Mouse (Mus musculus) kidney, postnatal 0 days (tissue): ENCODE measurements around the gene Nckap1. TPM values are rescaled to one million over a fixed set of nuclear protein-coding genes. Genes with fewer than 3 reads are reported as not detected.
A peak's percentile ranks its signal among the peaks of the same experiment; 100 is the strongest.

Source experiments
- ATAC-seq: fragments of 200-750 bp; cut with Nextera tagmentation; replicated peaks from 2 replicates; pipeline ENCODE4 v1.8.0; 2017; ENCODE audit warnings: low read depth, moderate number of reproducible peaks, moderate TSS enrichment, moderate library complexity; ENCODE audit not compliant: low FRiP score
- DNase-seq: peaks from one replicate; pipeline ENCODE4 v3.0.0-alpha.2; 2016; ENCODE audit warnings: low spot score
- H3K27ac ChIP-seq: fragments of 300-500 bp; sonication (generic); 2 replicates; pipeline ENCODE4 v1.5.1; 2014; ENCODE audit warnings: mild to moderate bottlenecking
- H3K27me3 ChIP-seq: fragments of 300-500 bp; sonication (generic); 2 replicates; pipeline ENCODE4 v1.6.1; 2014; ENCODE audit warnings: low read length, mixed read lengths; ENCODE audit not compliant: insufficient read depth
- H3K36me3 ChIP-seq: fragments of 300-500 bp; sonication (generic); 2 replicates; pipeline ENCODE4 v1.6.1; 2014; ENCODE audit warnings: low read length, mixed read lengths; ENCODE audit not compliant: insufficient read depth
- H3K4me1 ChIP-seq: fragments of 300-500 bp; sonication (generic); replicated peaks from 2 replicates; pipeline ENCODE4 v1.6.1; 2014; ENCODE audit warnings: antibody characterized with exemption, low read length, mixed read lengths; ENCODE audit not compliant: insufficient read depth
- H3K4me2 ChIP-seq: fragments of 300-500 bp; sonication (generic); 2 replicates; pipeline ENCODE4 v1.6.1; 2014; ENCODE audit warnings: mild to moderate bottlenecking, low read length, moderate library complexity, mixed read lengths
- H3K4me3 ChIP-seq: fragments of 300-500 bp; sonication (generic); replicated peaks from 2 replicates; pipeline ENCODE4 v1.5.1; 2014; ENCODE audit warnings: low read depth, low read length
- H3K9ac ChIP-seq: fragments of 300-500 bp; sonication (generic); 2 replicates; pipeline ENCODE4 v1.6.1; 2014; ENCODE audit warnings: low read depth, low read length
- H3K9me3 ChIP-seq: fragments of 300-500 bp; sonication (generic); replicated peaks from 2 replicates; pipeline ENCODE4 v1.6.1; 2016; ENCODE audit warnings: low read length, inconsistent platforms, mixed read lengths
- CTCF ChIP-seq: IDR thresholded peaks from 2 replicates; pipeline ENCODE4 v1.5.1; 2016; ENCODE audit warnings: antibody characterized with exemption, low read depth, mild to moderate bottlenecking, moderate library complexity
- WGBS: fragments of 180-500 bp; shearing (Covaris S2); extraction: QIAGEN DNeasy Blood & Tissue Kit; methylation state at CpG from one replicate; pipeline ENCODE4 v1.1.7; 2014; 5-methylcytosine and 5-hydroxymethylcytosine counted together
- polyA plus RNA-seq: library from polyadenylated mRNA; unstranded; fragments of >200 nt; fragmentation: Nextera tagmentation; extraction: Ambion mirVana; gene quantifications from 2 replicates; pipeline ENCODE4 v1.2.1, GENCODE M21; 2015

The Nckap1 gene
- polyA plus RNA-seq, 1 experiment from 2014 or later: 55.3 TPM

GRCm38 (mm10) chr2:80561478-80561877, 19.7 kb downstream of the Nckap1 start:
- Histone ChIP-seq H3K9me3 (no peaks in the 10 kb centered on the region), H3K4me1 (no peaks in the 10 kb centered on the region), H3K27me3 (no peaks in the 10 kb centered on the region), H3K9ac (no peak overlapping the region), H3K4me3 (no peak overlapping the region), H3K4me2 (no peak overlapping the region), H3K27ac (no peak overlapping the region), H3K36me3 (no peaks in the 10 kb centered on the region; the same call in 1 of the 2 replicates)
- DNase-seq: no peak
- TF ChIP-seq CTCF: no peak
- 75% methylated on average over 3 of the region's 3 CpGs for WGBS
- no peak for ATAC-seq

DNA sequence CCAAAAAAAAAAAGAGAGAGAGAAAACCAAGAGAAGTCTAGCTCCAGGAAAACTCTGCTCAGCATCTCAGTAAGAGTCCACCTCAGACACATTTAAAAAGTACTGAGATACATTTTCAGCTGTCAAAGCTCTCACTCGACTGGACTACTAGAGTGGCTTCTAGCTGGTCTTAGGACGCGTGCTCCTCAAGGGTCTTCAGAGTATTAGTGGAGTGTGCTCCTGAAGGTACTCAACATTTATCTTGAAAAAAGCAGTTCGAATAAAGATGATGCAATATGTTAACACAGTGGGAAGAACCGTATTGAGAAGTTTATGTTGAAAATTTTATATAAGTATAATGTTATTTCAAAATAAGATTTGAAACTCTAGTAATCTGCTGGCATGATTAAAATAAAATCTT, 20.4 kb downstream of the Nckap1 start:
- no peaks in the 10 kb centered on the region for H3K4me1 ChIP-seq
- no peak for TF ChIP-seq CTCF
- 91% methylated on average over 5 of the region's 5 CpGs for WGBS
- no peak for ATAC-seq
- H3K27ac ChIP-seq: no peak overlapping the region
- H3K9me3 ChIP-seq: no peaks in the 10 kb centered on the region
- H3K4me3 ChIP-seq: no peak overlapping the region
- H3K4me2 ChIP-seq: no peak overlapping the region
- no peak overlapping the region for H3K9ac ChIP-seq
- no peaks in the 10 kb centered on the region for H3K27me3 ChIP-seq
- no peak for DNase-seq
- H3K36me3 ChIP-seq: no peaks in the 10 kb centered on the region; the same call in 1 of the 2 replicates

- Histone ChIP-seq H3K4me2 (no peak overlapping the region), H3K27ac (no peak overlapping the region), H3K9ac (no peak overlapping the region), H3K27me3 (no peaks in the 10 kb centered on the region), H3K36me3 (no peaks in the 10 kb centered on the region; the same call in 1 of the 2 replicates), H3K9me3 (no peaks in the 10 kb centered on the region), H3K4me3 (no peak overlapping the region), H3K4me1 (no peaks in the 10 kb centered on the region)
- 78% methylated on average over 5 of the region's 5 CpGs for WGBS
- no peak for TF ChIP-seq CTCF
- DNase-seq: no peak
- ATAC-seq: no peak
These were observed 21.5 kb downstream of the Nckap1 start for GRCm38 (mm10) chr2:80559655-80560054.

DNA sequence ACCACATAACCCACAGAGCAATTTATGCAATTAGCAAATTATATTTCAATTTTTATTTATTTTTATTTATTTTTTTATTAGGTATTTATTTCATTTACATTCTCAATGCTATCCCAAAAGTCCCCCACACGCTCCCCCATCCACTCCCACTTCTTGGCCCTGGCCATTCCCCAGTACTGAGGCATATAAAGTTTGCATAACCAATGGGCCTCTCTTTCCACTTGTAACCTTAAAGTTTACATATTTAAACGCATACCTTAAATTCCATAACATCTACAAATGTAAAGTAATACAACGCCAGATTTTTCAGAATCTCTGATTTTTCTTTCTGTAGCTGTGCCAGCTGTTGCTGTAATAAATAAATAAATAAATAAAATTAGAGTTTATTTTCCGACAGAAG, 26.7 kb downstream of the Nckap1 start:
- no peak overlapping the region for H3K4me3 ChIP-seq
- H3K27me3 ChIP-seq: no peaks in the 10 kb centered on the region
- ATAC-seq: no peak
- H3K27ac ChIP-seq: no peak overlapping the region
- H3K9me3 ChIP-seq: no peaks in the 10 kb centered on the region
- H3K4me1 ChIP-seq: no peaks in the 10 kb centered on the region
- TF ChIP-seq CTCF: no peak
- WGBS: 62% methylated on average over 4 of the region's 4 CpGs
- no peak overlapping the region for H3K4me2 ChIP-seq
- peaks cover 22% of the 10 kb centered on the region for H3K36me3 ChIP-seq
- DNase-seq: peak; percentile 10
- no peak overlapping the region for H3K9ac ChIP-seq

DNA sequence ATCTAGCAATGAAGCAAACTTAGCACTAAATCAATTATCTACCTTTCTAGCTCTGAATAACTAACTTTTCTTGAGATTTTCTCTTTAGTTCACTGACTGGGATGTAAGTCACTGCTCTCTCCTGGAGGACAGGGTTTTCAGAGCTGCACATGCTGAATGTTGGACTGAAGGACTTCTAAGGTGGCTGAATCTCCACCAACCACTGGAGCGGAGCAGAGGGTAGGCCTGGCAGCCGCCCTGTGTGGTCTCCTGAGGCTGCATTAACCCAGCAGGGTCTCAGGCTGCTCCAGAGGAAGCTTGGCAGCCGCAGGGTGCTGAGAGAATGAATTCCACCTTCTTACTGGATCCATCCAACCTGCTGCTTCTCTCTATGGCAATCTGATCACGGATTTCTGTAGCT, 31.5 kb downstream of the Nckap1 start:
- TF ChIP-seq CTCF: no peak
- no peak overlapping the region for H3K27ac ChIP-seq
- no peak overlapping the region for H3K4me2 ChIP-seq
- ATAC-seq (no peak), DNase-seq (no peak)
- H3K4me1 ChIP-seq: no peaks in the 10 kb centered on the region
- 87% methylated on average over 4 of the region's 4 CpGs for WGBS
- no peak overlapping the region for H3K9ac ChIP-seq
- H3K36me3 ChIP-seq: peaks cover 25% of the 10 kb centered on the region
- H3K27me3 ChIP-seq: no peaks in the 10 kb centered on the region
- no peak overlapping the region for H3K4me3 ChIP-seq
- no peaks in the 10 kb centered on the region for H3K9me3 ChIP-seq

- Histone ChIP-seq H3K27ac (no peak overlapping the region), H3K4me1 (no peaks in the 10 kb centered on the region), H3K9me3 (no peaks in the 10 kb centered on the region), H3K36me3 (peaks cover 26% of the 10 kb centered on the region), H3K27me3 (no peaks in the 10 kb centered on the region), H3K4me2 (no peak overlapping the region), H3K9ac (no peak overlapping the region), H3K4me3 (no peak overlapping the region)
- no peak for ATAC-seq
- WGBS: 92% methylated on average over 1 of the region's 1 CpGs
- DNase-seq: no peak
- no peak for TF ChIP-seq CTCF
These were observed 33.3 kb downstream of the Nckap1 start for GRCm38 (mm10) chr2:80547901-80548300.

DNA sequence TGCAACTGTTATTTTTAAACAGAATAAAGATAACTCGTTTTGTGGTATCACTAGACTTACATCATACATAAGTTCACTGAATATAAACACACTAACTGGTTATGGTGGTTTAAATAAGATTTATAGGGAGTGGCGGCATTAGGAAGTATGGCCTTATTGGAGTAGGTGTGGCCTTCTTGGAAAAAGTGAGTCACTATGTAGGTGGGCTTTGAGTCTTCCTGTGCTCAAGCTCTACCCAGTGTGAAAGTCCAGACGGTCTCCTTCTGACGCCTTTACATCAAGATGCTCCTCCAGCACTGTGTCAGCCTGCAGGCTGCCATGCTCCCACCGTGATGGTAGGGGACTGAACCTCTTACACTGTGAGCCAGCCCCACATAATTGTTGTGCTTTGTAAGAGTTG, 38.4 kb downstream of the Nckap1 start:
- H3K36me3 ChIP-seq: peaks cover 17% of the 10 kb centered on the region
- H3K9me3 ChIP-seq: no peaks in the 10 kb centered on the region
- 81% methylated on average over 5 of the region's 5 CpGs for WGBS
- no peak for TF ChIP-seq CTCF
- H3K27me3 ChIP-seq: no peaks in the 10 kb centered on the region
- H3K4me3 ChIP-seq: no peak overlapping the region
- no peak for DNase-seq
- no peak overlapping the region for H3K27ac ChIP-seq
- no peak overlapping the region for H3K9ac ChIP-seq
- no peak overlapping the region for H3K4me2 ChIP-seq
- ATAC-seq: no peak
- no peaks in the 10 kb centered on the region for H3K4me1 ChIP-seq
